Mouse (Mus musculus) intestine, postnatal 0 days (tissue): ENCODE measurements at regions not wholly inside any gene's neighbourhood (a gene's known extent, or its start where the extent isn't known, plus 50 kb on each side); places are given as distances from the start of the nearest gene placed in this dataset.

Source experiments
- ATAC-seq: fragments of 200-750 bp; cut with Nextera tagmentation; 2 replicates; pipeline ENCODE4 v1.8.0; 2017; ENCODE audit warnings: mild to moderate bottlenecking, moderate TSS enrichment, moderate library complexity
- H3K27ac ChIP-seq: fragments of 300-500 bp; sonication (generic); 2 replicates; pipeline ENCODE4 v1.5.1; 2014; ENCODE audit warnings: mild to moderate bottlenecking, low read depth, low read length, moderate library complexity
- H3K27me3 ChIP-seq: fragments of 300-500 bp; sonication (generic); replicated peaks from 2 replicates; pipeline ENCODE4 v1.6.1; 2014; ENCODE audit warnings: low read length, mixed read lengths; ENCODE audit not compliant: control insufficient read depth, insufficient read depth
- H3K36me3 ChIP-seq: fragments of 300-500 bp; sonication (generic); 2 replicates; pipeline ENCODE4 v1.6.1; 2014; ENCODE audit warnings: mild to moderate bottlenecking, moderate library complexity; ENCODE audit not compliant: control insufficient read depth, insufficient read depth
- H3K4me1 ChIP-seq: fragments of 300-500 bp; sonication (generic); replicated peaks from 2 replicates; pipeline ENCODE4 v1.6.1; 2014; ENCODE audit warnings: antibody characterized with exemption, low read length, mixed read lengths; ENCODE audit not compliant: control insufficient read depth, insufficient read depth
- H3K4me2 ChIP-seq: fragments of 300-500 bp; sonication (generic); replicated peaks from 2 replicates; pipeline ENCODE4 v1.6.1; 2014; ENCODE audit warnings: low read depth, mild to moderate bottlenecking, moderate library complexity
- H3K4me3 ChIP-seq: fragments of 300-500 bp; sonication (generic); 2 replicates; pipeline ENCODE4 v1.5.1; 2014; ENCODE audit warnings: low read depth, low read length
- H3K9ac ChIP-seq: fragments of 300-500 bp; sonication (generic); 2 replicates; pipeline ENCODE4 v1.6.1; 2014; ENCODE audit warnings: mild to moderate bottlenecking, low read depth, low read length
- H3K9me3 ChIP-seq: fragments of 300-500 bp; sonication (generic); 2 replicates; pipeline ENCODE4 v1.6.1; 2016; ENCODE audit warnings: mixed run types; ENCODE audit not compliant: control insufficient read depth
- CTCF ChIP-seq: sonication (generic); IDR thresholded peaks from 2 replicates; pipeline ENCODE4 v1.5.1; 2016; ENCODE audit warnings: low read depth, mild to moderate bottlenecking, control low read depth, antibody characterized with exemption, moderate library complexity
- WGBS: fragments of 180-500 bp; shearing (Covaris S2); extraction: QIAGEN DNeasy Blood & Tissue Kit; methylation state at CpG from one replicate; pipeline ENCODE4 v1.1.7; 2014; 5-methylcytosine and 5-hydroxymethylcytosine counted together

GRCm38 (mm10) chr1:24938303-24939263 is 260.2 kb downstream of the Lmbrd1 start:
- Histone ChIP-seq H3K9ac (no peak overlapping the region), H3K9me3 (no peaks in the 10 kb centered on the region), H3K4me2 (no peak overlapping the region), H3K4me1 (no peaks in the 10 kb centered on the region), H3K36me3 (no peaks in the 10 kb centered on the region), H3K27me3 (no peaks in the 10 kb centered on the region), H3K27ac (no peak overlapping the region), H3K4me3 (no peak overlapping the region)
- WGBS, result 51% methylated on average over 3 of the region's 3 CpGs
- no peak for TF ChIP-seq CTCF
- no peak for ATAC-seq

GRCm38 (mm10) chr1:24942757-24943296 is 264.4 kb downstream of the Lmbrd1 start:
- Histone ChIP-seq H3K4me2 (no peak overlapping the region), H3K27me3 (no peaks in the 10 kb centered on the region), H3K4me1 (no peaks in the 10 kb centered on the region), H3K27ac (no peak overlapping the region), H3K9ac (no peak overlapping the region), H3K4me3 (no peak overlapping the region), H3K36me3 (no peaks in the 10 kb centered on the region), H3K9me3 (no peaks in the 10 kb centered on the region)
- WGBS, result 84% methylated on average over 8 of the region's 8 CpGs
- no peak for TF ChIP-seq CTCF
- ATAC-seq, result no peak

- ATAC-seq, result no peak
- 51% methylated on average over 2 of the region's 2 CpGs for WGBS
- Histone ChIP-seq H3K4me1 (no peaks in the 10 kb centered on the region), H3K36me3 (no peaks in the 10 kb centered on the region), H3K9me3 (no peaks in the 10 kb centered on the region), H3K4me3 (no peak overlapping the region), H3K9ac (no peak overlapping the region), H3K27ac (no peak overlapping the region), H3K4me2 (no peak overlapping the region), H3K27me3 (no peaks in the 10 kb centered on the region)
- TF ChIP-seq CTCF, result no peak
Observed at GRCm38 (mm10) chr1:24943451-24943850, 265.0 kb downstream of the Lmbrd1 start.

GRCm38 (mm10) chr1:24972681-24973080 is 294.3 kb downstream of the Lmbrd1 start:
- no peak overlapping the region for H3K9ac ChIP-seq
- WGBS, result 72% methylated on average over 2 of the region's 2 CpGs
- no peaks in the 10 kb centered on the region for H3K4me1 ChIP-seq
- no peak for ATAC-seq
- H3K27me3 ChIP-seq, result no peaks in the 10 kb centered on the region
- H3K9me3 ChIP-seq, result no peaks in the 10 kb centered on the region
- H3K4me2 ChIP-seq, result no peak overlapping the region
- no peak overlapping the region for H3K27ac ChIP-seq
- no peak for TF ChIP-seq CTCF
- H3K4me3 ChIP-seq, result no peak overlapping the region
- H3K36me3 ChIP-seq, result no peaks in the 10 kb centered on the region

GRCm38 (mm10) chr1:25008456-25009169 is 330.2 kb downstream of the Lmbrd1 start:
- no peak for ATAC-seq
- H3K27me3 ChIP-seq, result no peaks in the 10 kb centered on the region
- H3K27ac ChIP-seq, result no peak overlapping the region
- no peaks in the 10 kb centered on the region for H3K36me3 ChIP-seq
- 43% methylated on average over 8 of the region's 8 CpGs for WGBS
- no peak overlapping the region for H3K9ac ChIP-seq
- no peak overlapping the region for H3K4me3 ChIP-seq
- no peaks in the 10 kb centered on the region for H3K4me1 ChIP-seq
- no peak overlapping the region for H3K4me2 ChIP-seq
- no peaks in the 10 kb centered on the region for H3K9me3 ChIP-seq
- no peak for TF ChIP-seq CTCF

GRCm38 (mm10) chr1:25012754-25013153 is 334.3 kb downstream of the Lmbrd1 start:
- no peak overlapping the region for H3K27ac ChIP-seq
- no peak for ATAC-seq
- H3K9ac ChIP-seq, result no peak overlapping the region
- H3K36me3 ChIP-seq, result no peaks in the 10 kb centered on the region
- no peaks in the 10 kb centered on the region for H3K27me3 ChIP-seq
- WGBS, result 80% methylated on average over 1 of the region's 1 CpGs
- no peak overlapping the region for H3K4me2 ChIP-seq
- no peaks in the 10 kb centered on the region for H3K4me1 ChIP-seq
- H3K4me3 ChIP-seq, result no peak overlapping the region
- no peaks in the 10 kb centered on the region for H3K9me3 ChIP-seq
- TF ChIP-seq CTCF, result no peak
